Mouse (Mus musculus) adrenal gland, postnatal 14 days (tissue): ENCODE measurements around the gene Cpd. TPM values are rescaled to one million over a fixed set of nuclear protein-coding genes. Genes with fewer than 3 reads are reported as not detected.
"Not testable (repeated sequence)": the region's sequence is repeated elsewhere in the genome, so short reads cannot be mapped to it uniquely, and the experiment has no call there.

Experiments used
- DNase-seq: peaks from one replicate; pipeline ENCODE4 v3.0.0; 2021; ENCODE audit warnings: mixed read lengths
- total RNA-seq: library from RNA; stranded (reverse); gene quantifications from 2 replicates; pipeline ENCODE4 v1.2.3, GENCODE M21; 2021

Cpd gene
- total RNA-seq, 1 experiment from 2014 or later = 43.5 TPM

DNA sequence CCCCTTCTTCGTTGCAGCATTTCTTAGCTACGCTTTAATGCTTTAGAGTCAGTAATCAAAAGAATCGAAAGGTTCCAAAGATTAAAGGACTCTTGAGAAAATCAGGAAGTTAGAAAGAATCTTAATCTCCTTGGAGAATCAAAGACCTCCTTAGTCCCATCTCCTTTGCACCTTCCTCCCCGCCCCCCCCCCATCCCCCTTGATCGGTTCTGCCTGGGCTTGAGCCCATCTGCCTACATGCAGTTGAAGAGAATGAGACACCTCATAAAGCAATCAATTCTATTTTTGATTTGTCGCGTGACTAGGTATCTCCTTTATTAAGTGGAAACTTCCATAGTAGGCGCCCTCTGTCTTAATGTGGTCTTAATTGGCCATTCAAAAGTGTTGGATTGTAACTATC lies 536 bp upstream of the Cpd start:
- no peak for DNase-seq

GRCm38 (mm10) chr11:76846011-76846877 lies 574 bp downstream of the Cpd start:
- peak; percentile 56 for DNase-seq

GRCm38 (mm10) chr11:76845275-76845980 lies 1.4 kb downstream of the Cpd start:
- DNase-seq = peak; percentile 37

GRCm38 (mm10) chr11:76838573-76838972 lies 8.2 kb downstream of the Cpd start:
- no peak for DNase-seq

DNA sequence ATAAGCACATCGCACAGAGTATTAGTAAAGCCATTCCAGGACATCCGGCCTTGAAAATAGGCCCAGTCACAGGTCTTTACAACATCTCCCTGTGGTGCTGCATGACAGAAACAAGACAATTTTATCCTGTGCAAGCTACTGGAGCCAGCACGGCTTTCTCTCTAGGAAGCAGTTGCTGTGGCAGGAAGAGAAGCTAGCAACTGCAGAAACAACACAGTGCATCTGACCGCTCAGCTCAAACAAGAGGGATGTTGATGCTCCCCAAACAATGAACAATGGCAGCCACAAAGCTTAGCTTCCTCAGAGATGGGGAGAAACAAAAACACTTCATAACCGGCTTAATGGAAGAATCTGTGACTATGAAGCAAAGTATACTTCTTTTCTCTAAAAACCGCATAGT lies 10.5 kb downstream of the Cpd start:
- peak; percentile 12 for DNase-seq

DNA sequence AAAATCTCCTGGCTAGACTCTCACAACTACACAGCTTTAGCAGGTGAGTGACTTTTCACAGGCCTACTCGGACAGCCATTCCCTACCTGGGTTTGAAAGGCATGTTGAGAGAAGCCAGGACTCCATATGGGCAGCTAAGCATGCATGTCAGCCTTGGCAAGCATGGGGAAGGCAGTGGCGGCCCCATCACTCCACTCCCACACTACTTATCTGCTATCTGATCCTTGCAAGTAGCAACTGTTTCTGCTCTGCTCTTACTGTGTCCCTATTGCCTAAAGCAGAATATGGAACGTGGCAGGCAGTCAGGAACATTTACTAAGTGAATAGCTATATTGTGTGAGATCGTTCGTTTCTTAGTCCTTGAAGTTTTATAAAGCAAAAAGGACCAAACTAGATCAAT lies 10.9 kb downstream of the Cpd start:
- DNase-seq = no peak

- DNase-seq = no peak
Measured at GRCm38 (mm10) chr11:76834665-76835064, 12.2 kb downstream of the Cpd start.

DNA sequence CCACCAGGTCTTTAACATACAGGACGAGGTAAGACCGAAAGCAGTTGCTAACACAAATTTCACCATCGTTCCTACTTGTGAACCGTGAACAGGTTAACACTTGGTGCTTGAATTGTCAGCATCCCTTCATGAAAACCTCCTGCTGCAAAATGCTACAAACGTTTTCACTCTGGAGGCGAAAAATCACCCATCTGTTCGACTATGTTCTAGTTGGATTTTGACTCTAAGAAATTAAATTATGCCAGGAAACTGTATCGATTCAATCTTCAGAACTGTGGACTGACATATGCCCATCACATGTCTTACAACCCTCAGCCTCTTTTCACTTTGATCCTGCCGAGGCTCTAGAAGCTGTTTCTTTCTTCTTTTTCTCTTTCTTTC lies 21.9 kb downstream of the Cpd start:
- DNase-seq = no peak

GRCm38 (mm10) chr11:76824238-76824884 lies 22.5 kb downstream of the Cpd start:
- no peak for DNase-seq

GRCm38 (mm10) chr11:76823641-76824040 lies 23.2 kb downstream of the Cpd start:
- DNase-seq = no peak

DNA sequence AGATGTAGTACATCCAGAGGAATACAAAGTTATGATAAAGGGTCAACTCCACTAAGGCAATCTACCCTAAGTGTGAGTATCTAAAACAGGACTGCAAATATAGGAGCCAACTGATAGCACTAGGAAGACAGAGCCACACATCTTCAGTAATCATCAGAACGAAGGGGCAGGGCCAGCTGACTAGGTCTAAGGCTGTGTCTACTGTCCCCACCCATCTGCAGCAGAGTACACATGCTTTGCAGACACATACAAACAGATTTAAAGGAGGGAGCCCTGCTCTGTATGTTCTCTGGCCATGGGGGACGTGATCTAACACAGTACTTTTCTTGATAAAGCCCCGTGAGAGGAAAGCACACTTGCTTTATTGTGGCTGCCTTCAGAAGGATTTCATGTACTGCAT lies 25.5 kb downstream of the Cpd start:
- DNase-seq = no peak

DNA sequence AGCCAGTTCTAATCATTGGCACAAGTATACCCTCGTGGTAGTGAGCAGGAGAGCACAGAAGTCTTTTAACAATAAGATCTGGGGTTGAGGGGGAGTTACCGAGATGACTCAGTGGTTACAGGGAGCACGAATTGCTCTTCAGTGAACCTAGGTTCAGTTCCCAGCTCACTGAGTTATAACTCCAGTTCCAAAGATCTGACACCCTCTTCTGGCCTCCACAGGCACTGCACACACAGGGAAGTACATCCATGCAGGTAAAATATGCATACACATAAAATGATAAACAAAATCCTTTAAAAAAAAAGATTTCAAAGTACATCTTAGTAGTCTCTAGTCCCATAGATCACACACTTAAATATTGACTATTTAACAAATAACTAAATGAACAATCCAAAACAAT lies 29.2 kb downstream of the Cpd start:
- DNase-seq = no peak

GRCm38 (mm10) chr11:76810706-76811495 lies 35.9 kb downstream of the Cpd start:
- peak; percentile 44 for DNase-seq

DNA sequence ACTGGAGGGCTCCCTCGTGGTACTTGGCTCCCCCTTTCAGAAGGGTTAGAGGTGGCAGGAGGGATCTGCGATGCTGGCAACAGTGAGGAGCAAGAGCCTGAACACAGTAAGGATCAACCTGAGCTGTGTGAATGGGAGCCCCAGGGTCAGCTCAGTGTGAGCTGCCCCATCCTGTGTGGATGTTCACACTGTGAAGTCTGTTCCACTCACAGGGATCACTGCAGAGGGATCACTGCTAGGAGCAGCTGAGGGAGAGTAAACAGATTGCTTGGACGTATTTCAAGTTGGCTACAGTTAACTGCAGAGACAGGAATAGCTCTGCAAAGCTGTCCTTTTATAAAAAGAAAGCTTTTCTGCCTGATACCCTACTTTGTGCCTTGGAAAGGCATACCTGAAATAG lies 37.4 kb downstream of the Cpd start:
- DNase-seq = no peak

DNA sequence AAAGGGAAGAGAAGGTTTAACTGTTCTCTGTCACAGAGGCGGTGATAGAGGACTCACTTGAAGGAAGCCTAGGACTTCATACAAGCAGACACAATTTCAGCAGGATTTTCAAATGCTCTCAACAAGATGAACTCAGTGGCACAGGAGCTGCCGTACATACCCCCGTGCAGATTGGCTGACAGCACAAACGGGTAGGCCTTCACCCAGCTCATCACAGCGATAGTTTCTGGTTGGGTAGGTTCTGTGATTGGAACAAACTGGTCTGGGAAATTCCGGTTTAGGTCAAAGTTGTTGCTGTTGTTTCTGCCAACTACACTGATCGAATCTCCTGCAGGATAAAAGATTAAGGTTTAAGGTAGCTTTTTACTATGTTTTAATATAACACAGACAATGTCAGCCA lies 38.3 kb downstream of the Cpd start:
- no peak for DNase-seq

DNA sequence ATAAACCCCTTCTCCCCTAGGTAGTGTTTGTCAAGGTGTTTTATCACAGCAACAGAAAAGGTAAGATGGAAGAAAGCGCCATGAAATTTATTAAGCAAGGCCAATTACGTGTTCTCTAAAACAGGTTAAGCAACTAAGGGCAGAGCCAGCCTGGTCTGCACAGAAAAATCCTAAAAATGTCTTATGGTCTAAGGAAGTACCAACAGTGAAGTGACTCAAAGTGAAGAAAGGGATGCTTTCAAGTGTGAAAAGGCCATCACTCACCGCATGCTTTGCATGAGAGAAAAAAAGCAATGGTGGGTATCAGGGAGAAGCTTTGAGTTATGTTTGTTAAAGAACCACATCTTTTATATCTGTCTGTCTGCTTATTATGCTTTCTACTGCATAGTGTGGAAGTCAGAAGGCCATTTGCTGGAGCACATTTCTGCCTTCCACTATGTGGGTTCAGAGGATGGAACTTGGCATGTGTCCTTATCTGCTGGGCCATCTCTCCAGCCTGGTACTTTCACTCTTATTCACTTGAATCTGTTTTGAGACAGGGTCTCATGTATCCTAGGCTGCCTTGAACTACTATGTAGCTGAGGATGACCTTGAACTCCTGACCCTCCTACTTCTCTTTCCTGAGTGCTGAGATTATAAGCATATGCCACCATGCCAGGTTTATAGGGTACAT lies 39.7 kb downstream of the Cpd start:
- no peak for DNase-seq

DNA sequence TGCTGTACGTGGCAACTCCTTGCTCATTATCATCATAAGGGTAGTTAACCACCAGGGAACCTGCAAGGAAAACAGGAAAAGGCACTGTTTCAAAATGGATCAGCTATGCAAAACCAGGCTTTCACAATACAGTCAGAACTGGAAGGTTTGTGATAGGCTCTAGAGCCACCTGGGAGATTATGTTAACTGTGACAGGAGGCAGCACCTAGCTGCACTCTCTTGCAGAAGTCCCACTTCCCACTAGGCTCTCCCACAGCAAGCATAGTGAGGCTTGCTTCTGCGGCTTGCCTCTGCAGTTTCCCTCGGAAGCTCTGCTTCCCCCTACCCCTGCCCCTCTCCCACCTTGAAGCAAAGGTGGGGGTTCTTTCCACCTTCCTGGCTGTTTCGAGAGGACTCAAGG lies 40.8 kb downstream of the Cpd start:
- DNase-seq = no peak

GRCm38 (mm10) chr11:76805072-76805471 lies 41.7 kb downstream of the Cpd start:
- not testable (repeated sequence) for DNase-seq

DNA sequence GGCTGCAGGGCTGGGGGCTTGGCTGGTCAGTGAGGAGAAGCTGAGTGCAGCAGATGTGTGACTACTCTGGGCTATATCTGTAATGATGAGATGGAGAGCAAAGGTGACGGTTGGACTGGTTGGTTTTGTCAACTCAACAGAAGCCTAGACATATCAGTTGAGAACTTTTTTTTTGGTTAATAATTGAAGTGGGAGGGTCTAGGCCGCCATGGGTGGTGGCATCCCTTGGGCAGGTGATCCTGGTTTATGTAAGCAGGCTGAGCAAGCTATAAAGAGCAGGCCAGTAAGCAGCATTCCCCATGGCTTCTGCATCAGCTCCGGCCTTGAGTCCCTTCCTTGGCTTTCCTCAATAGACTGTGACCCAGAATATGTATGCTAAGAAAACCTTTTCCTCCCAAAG lies 43.6 kb downstream of the Cpd start:
- no peak for DNase-seq

- DNase-seq = no peak
Measured at GRCm38 (mm10) chr11:76797236-76797635, 49.6 kb downstream of the Cpd start.

GRCm38 (mm10) chr11:76795326-76795725 lies 51.5 kb downstream of the Cpd start:
- DNase-seq = peak; percentile 30

GRCm38 (mm10) chr11:76791331-76791730 lies 55.5 kb downstream of the Cpd start:
- no peak for DNase-seq
